Mouse (Mus musculus) kidney, adult 8-10 months (tissue): ENCODE data around the gene Htr3b.
"Not testable (repeated sequence)": the region's sequence is repeated elsewhere in the genome, so short reads cannot be mapped to it uniquely, and the experiment has no call there.

ENCODE experiments used
- DNase-seq, 2 experiments: peaks; one replicate each; pipeline ENCODE4 v3.0.0; 2022

The Htr3b gene

DNA sequence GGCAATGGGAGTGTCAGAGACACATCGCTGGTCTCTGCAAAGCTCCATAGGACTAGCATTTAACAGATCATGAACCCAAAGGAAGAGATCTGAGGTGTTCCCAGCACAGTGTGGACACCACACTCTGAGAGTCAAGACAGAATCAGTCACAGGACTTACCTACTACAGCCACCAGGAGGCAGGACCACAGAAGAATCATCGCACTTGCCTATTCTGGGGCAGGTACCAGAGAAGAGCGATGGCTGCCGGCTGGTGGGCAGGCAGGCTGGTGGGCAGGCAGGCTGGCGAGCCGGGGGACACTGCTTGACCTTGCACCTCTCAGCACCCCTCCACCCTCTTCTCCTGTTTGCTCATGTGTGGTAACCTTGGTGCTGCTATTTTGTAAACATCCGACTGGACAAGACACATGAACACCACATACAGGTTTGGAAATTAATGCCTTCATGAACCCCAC, at the start of gene Htr3b:
Gene Htr3b (minus strand): TSS at position 404 of the 454 bp plus-strand sequence.
- no peak for DNase-seq

DNA sequence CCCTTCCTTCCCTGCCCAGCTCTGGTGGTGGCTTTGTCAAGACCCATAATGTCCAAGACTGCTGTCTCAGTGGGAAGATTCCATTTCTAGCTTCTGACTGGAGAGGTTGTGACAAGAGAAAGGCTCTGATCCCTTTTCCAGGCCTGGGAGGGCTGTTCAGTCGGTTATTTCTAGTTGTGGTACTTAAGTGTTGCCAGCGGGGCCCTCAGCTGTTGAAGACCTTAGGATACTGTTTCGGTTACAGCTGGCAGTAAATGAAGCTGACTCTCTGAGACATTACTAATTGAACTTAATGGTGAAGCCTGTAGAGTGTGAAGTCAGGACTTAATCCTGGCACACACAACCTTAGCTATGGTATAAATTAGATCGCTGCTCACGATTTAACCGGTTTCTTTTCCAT, 34.5 kb upstream of the Htr3b start:
- no peak for DNase-seq

DNA sequence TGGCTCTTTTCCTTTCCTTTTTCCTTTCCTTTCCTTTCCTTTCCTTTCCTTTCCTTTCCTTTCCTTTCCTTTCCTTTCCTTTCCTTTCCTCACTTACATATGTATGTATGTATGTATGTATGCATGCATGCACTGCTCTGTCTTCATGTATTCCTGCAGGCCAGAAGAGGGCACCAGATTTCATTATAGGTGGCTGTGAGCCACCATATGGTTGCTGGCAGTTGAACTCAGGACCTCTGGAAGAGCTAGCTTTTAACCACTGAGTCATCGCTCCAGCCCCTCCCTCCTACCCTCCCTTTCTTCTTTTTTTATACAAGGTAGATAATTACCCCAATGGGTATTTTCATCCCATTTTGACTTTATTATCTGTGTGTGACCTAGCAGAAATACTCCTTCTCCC, 30.9 kb upstream of the Htr3b start:
- no peak for DNase-seq

DNA sequence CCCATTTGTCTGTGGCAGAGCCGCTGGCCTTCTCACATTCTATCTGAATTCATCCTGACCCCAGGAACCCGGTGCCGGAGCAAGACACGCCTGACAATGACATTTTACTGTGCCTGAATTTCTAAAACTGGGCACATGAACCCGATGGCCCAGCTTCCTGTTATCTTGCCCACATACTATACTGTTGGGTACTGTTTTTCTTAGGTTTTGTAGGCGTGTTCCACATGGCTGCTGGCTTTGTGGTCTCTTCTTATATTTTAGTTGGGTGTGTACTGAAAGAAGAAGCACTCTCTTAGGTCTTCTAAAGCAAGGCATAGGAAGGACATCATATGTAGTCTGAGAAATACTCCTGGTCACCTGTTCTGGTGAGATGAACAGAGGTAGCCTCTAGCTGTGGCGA, 30.0 kb upstream of the Htr3b start:
- DNase-seq, result no peak

DNA sequence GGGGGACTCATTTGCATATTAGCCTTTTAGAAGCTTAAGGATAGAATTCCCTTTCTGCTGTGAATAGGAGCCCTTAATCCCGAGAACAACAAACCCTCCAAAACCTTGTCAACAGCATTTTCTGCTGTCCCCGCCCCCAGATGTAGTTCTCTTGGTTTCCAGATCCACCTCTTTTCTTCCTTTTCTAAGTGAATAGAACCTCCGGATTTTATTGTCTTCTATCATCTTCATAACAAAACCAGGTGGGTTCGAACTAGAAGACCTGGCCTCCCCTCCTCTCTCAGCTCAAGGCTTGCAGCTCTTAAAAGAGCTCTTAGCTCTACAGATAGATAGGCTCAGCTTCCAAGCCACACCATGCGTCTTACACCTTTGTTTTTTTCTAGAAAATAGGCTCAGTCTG, 26.9 kb upstream of the Htr3b start:
- DNase-seq, result no peak

DNA sequence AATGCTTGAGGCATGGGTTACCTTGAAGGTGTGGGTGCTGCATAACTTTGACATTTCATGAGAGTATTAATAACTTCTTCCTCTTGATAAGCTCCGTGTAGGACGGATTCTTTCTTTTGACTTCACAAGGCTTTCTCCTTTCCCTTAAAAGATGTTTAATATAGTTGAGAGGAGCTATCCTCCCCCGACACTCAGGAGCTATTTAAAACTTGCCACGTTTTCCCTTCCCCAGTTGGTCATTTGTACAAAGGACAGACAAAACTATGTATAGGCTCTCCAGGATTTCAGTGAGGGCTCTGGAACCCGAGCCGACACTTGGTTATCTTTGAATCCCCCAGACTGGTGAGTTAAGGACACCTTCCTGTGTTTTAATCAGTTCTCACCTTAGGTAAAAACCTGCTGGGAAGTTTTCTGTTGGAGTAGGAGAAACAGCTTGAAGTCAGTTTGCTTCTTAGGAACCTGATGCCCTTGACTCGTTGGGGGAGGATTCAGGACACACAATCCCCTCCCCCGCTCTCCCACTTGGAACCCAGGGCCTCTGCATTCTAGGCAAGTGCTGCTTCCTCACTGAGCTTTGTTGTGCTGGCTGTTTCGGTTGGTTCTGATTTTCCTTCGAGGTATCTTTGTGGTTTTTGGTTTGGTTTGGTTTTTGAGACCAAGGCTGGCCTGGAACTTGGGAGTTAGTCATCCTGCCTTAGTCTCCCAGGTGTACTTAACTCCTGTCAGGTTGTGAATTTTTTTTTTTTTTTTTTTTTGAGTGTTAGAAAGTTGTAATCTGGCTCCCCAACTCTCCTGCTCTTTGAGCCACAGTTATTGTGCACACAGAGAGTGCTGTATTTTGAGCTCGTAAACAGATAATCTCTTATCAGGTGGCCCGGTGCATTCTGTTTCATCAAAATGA, 22.7 kb upstream of the Htr3b start:
- DNase-seq, result no peak

DNA sequence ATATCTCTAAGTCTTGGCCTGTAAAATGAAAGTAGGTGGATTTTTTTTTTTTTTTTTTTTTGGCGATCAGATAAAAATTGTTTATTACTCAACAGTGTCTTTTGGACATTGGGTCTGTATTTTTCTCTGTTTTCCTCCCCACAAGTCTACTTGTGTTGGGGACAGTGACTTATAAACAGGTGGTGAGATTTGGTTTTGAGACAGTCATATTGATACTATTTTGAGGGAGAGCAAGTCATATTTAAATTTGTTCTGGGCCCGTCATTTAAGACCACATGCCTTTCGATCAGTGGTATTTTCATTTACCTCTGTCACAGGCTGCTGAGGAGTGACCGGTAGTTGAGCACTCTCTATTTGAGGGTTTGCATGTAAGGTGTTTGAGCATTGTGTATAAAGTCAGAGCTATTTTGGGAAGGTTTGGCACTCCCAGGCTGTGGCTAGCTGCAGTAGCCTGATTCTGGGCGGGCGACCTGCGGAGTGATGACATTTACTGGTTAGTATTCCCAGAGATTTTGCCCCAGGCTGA, 21.9 kb upstream of the Htr3b start:
- DNase-seq, result no peak

DNA sequence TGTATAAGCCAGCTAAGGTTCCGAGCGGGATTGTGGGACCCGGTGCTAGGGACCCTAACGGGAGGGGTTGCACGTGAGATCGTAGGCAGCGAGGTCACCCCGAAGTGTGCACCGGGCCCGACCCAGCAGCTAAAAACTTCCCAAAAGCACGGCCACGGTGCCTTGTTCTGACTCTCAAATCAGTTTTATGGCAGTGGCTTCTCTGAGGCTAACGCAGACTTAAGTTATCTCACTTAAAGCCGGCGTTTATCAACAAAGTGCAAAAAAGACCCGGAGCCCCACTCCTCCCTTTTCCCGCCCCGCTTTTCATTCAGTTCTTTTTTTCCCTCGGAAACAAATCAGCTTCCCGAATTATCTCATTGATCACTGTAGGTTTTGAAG, 20.9 kb upstream of the Htr3b start:
- DNase-seq, result no peak

DNA sequence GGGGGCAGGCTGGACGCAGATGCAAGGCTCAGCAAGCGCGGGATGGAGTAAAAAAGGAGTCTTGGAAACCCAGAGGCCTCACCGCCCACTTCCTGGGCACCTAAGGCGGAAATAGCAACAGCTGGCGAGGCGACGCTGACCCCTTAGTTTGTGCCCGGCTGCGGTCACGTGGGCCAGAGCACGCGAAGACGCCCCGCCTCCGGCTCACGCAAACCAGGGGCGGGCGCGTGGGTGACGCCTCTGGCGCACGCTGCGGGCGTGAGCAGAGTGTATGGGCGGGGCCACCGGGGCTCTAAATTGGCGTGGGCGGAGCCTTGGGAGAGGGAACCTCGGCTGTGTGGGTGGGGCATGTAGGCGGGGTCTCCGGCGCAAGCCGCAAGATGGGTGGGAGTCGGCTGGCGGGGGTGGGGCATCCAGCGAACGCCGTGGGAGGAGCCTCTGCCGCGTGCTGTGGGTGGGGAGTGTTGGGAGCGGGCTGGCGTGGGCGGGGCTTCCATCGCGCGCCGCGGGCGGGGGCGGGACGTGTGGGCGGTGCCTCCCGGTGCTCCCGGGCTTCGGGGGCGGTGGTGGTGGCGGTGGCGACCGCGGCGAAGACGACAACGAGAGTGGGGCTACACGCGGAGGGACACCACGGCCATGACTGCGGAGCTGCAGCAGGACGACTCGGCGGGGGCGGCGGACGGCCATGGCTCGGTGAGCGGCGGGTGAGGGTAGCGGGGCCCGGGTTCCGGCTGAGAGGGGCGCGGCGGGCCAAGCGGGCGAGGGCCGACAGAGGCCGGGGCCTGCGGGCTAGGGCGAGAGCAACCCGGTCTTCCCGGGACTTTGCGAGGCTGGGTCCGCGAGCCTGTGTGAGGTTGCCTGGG, 20.3 kb upstream of the Htr3b start, which contains the start of gene Usp28:
Gene Usp28 (plus strand): TSS at position 531 of the 863 bp plus-strand sequence.
- DNase-seq, result peak; percentile 99 to 100

DNA sequence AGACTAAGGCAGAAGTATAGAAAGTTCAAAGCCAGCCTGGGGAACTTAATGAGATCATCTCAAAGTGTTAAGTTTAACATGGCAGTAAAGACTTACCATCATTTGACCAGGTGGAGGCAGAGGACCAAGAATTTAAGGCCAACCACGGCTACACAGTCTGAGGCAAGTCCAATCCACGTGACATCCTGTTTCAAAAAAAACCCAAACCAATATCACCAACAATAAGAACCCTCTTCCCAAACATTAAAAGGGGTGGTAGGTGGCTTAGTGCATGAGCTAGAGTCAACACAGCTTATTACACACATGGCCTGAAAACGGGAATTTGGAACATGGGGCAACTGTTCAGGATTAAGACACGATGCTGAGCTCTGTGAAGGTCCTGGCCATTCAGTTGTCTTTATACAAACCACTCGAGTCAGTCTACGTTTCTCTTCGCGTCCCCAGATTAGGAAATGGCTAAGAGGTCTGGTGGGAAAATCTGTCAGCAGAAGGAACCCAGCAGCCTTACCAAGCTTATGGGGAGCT, 19.6 kb upstream of the Htr3b start:
- DNase-seq, result no peak

DNA sequence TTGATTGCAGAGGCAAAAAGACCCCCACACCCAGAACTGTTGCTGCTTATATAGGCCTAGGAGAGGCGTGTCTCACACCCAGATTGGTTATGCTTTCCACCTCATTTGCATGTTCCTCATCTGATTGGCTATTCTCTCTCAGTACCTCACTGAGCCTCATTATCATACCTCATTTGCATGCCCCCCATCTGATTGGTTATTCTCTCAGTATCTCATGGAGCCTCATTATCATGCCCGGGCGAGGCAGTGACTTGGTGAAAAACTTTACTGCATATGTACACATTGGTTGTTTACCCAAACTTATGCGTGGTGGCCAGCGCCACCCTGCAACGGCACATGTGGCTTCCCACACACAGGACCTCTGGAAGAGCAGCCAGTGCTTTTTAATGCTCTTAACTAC, 19.0 kb upstream of the Htr3b start:
- DNase-seq, result not testable (repeated sequence)

DNA sequence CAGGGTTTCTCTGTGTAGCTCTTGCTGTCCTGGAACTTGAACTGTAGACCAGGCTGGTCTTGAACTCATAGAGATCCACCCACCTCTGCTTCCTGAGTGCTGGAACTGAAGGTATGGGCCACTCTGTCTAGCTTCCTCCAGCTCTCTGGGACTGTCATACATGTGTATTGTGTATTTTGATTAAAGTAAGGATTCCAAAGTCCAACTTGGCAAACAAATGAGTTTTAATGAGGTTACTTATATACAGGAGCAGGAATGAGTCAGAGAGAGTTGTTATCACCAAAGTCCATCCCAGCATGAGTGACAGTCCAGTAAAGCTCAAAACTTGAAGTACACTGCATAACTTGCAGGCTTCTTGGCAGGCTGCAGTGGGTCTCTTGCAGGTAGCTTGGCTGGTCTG, 17.0 kb upstream of the Htr3b start:
- no peak for DNase-seq

DNA sequence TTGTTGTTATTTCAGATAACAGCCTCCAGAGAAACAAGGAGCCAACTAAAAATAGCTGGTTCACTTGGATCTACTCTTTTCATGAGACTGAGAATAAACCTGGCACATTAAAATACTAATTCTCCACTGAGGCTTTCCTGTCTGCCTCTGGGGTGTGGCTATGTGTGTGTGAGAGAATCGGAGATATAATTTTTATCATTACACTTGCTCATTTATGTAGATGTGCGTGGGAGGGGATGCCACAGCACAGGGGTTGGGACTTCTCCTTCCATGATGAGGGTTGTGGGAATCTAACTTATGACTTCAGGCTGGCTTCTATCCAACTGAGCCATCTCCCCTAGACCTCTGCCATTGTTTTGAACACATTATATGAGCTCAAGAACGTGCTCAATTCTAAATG, 16.0 kb upstream of the Htr3b start:
- no peak for DNase-seq

DNA sequence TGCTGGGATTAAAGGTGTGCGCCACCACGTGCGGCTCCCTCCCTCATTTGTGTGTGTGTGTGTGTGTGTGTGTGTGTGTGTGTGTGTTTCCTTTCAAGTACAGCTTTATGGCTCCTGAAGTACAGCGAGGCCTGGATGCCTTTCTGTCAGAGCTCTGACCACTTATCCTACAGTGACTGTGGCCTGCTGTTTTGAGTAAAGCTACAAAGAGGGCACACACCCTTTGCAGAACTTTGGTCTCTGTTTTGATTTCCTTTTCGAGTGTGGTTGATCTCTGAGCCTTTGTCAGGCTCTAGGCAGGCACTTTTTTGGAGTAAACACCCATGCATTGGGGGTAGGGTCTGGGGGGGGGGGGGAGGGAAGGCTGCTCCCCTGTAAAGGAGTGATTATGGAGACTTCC, 15.6 kb upstream of the Htr3b start:
- no peak for DNase-seq

DNA sequence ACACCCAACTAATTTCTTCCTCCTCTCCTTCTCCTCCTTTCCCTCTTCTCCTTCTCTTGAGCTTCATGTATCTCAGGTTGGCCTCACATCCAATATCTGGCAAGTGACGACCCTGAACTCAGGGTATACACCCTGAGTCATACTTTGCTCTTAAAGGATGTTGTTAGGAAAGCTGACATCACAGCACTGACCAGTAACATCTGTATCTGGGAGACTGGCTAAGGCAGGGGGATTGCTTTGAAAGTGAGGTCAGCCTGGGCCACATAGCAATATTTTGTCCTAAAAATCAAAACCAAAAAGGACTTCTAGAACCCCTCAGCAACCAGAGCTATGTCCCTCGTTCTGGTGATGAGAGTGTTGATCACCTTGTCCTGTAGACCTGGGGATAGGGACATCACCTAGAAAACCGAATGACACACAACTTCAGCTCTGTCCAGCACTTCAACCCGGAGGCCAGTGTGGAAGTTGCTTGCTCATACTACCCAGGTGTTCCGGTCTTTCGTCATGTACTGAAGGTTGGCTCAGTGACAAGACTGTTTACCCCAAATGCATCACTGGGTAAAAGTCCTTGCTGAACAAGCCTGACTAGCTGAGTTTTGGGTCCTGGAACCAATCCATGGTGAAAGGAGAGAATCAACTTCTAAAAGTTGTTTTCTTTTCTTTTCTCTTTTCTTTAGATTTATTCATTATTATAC, 12.0 kb upstream of the Htr3b start:
- no peak for DNase-seq

DNA sequence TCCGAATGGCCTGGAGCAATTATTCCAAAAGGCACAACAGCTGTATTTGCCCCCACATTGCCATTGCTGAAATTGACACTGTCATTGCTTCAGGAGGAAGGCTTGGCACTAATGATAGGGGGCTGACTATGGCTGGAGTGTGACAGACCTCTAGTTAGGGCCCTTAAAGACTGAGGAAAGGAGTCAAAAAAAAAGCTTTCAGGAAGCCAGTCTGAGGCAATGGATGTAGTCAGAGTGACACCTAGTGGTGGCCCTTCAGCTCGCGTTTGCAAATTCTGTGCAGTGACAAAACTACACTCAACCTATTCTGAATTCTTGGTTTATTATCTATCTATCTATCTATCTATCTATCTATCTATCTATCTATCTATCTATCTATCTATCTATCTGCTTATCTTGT, 7.7 kb upstream of the Htr3b start:
- peak in 1 of 2 experiments; percentile 47 for DNase-seq

DNA sequence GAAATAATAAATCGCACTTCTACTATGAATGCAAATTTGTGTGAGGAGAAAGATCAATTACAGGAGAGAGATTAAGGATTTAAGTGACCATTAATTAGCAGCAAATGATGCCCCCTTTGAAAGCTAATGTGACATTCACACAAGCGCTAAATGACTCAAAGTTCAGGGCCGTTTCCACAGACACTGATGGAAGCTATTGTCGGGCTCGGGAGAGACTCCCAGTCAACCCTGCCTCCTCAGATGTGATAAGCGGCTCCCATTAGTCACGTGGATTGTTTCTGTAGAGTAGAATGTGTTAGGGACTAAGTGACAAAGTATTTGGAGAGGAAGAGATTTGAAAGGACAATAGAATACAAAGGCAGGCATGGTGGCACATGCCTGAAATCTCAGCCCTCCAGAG, 2.7 kb downstream of the Htr3b start:
- DNase-seq, result no peak

DNA sequence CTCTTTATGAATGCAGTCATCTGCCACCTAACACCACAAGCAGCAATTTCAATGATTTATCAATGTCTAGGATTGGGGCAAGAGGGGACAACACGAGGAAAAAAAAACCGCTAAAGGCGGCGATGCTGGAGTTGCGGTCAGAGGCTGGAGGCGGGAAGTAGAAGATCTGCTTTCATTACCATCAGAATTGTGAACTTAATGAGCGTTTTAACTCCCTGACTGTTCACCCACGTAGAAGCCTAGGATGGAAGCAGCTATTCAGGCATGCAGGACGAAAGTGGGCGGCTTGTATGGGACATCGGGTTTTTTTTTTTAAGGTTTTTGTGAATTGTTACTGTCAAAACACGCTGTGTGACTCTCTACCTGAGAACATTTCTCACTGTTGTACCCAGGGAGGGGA, 3.5 kb downstream of the Htr3b start:
- DNase-seq, result no peak

DNA sequence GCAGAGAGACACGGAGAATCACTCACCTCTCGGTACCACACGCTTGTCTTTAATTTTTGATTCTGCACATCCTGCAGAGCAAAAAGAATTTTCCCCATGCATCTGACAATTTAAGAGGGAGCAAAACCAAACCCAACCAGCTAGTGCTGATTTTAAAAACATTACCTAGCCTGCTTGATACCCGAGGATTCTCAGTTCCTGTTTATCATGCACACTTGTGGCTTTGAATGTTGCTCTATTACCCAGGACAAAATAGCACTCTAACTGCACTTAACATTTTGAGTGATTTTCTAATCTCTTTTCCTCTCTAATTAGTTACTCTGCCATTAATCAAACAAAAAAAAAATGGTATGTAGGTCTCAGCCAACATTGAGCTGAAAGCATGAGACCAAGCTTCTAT, 17.2 kb downstream of the Htr3b start:
- DNase-seq, result no peak

DNA sequence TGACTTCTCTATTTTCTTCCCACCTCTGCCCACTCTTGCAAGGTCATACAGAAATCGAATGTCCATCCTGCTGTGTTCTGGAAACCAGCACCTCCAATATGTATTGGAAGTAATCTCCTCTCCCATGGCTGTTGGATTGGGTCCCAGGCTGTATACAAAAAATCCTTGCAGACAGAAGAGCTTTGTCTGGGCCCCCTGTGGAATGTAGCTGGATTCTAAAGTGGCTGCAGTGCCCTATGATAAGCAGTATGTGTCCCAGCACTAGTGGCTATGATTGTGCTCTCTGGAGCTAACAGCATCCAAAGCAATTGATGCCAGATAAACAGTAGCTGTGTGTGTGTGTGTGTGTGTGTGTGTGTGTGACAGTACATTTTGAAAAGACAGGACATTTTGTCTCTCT, 22.4 kb downstream of the Htr3b start:
- no peak for DNase-seq

DNA sequence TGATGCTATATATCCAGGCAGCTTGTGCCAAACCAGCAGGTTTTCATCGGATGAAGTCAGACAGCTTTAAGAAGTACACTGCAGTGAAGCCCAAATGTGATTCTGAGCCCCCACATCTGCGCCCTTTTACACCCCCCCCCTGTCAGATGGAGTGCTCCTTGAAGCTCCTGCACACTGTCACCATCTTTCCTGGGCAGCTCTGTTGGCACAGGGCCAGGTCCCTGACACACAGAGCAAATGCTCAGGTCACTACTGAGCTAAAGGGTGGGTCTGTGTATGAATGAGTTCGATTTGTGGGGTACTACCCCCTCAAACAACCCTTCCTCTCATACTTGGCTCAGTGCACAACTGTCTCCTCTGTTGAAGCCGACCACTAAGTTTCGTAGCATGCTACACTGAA, 35.4 kb downstream of the Htr3b start:
- no peak for DNase-seq

DNA sequence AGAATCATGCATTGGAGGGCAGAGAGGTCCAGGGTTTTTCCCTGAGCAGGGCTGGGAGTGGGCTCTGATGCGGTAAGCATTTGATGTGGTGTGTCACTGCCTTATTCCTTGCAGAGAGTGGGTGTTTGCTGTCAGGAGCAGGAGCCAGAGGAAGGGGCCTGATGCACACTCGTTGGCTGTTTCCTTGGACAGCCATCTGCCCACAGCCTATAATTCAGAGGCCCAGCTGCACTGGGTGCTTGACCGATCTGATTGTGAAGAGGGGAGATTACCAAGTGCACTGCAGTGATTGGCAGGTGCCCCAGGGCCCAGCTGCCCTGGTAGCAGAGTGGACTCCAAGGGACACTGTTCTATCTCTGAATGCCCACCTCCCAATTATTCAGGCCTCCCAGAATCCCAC, 36.0 kb downstream of the Htr3b start:
- no peak for DNase-seq
